Mouse (Mus musculus) heart, postnatal 0 days (tissue): ENCODE results near the gene Mrpl42. TPM values are rescaled to one million over a fixed set of nuclear protein-coding genes. Genes with fewer than 3 reads are reported as not detected.

Source experiments
- ATAC-seq: fragments of 200-750 bp; cut with Nextera tagmentation; 2 replicates; pipeline ENCODE4 v1.8.0; 2017; ENCODE audit warnings: low read depth, moderate number of reproducible peaks, moderate library complexity; ENCODE audit not compliant: insufficient read depth
- DNase-seq: peaks from one replicate; pipeline ENCODE4 v3.0.0-alpha.2; 2016; ENCODE audit warnings: low spot score
- H3K27ac ChIP-seq: fragments of 300-500 bp; sonication (generic); 2 replicates; pipeline ENCODE4 v1.5.1; 2014; ENCODE audit warnings: low read depth, mild to moderate bottlenecking
- H3K27me3 ChIP-seq: fragments of 300-500 bp; sonication (generic); 2 replicates; pipeline ENCODE4 v1.6.1; 2014; ENCODE audit warnings: low read length, mixed read lengths; ENCODE audit not compliant: control insufficient read depth, insufficient read depth
- H3K36me3 ChIP-seq: fragments of 300-500 bp; sonication (generic); replicated peaks from 2 replicates; pipeline ENCODE4 v1.6.1; 2014; ENCODE audit warnings: low read length, mixed read lengths; ENCODE audit not compliant: control insufficient read depth, insufficient read depth
- H3K4me1 ChIP-seq: fragments of 300-500 bp; sonication (generic); 2 replicates; pipeline ENCODE4 v1.6.1; 2014; ENCODE audit warnings: antibody characterized with exemption; ENCODE audit not compliant: control insufficient read depth, insufficient read depth
- H3K4me2 ChIP-seq: fragments of 300-500 bp; sonication (generic); 2 replicates; pipeline ENCODE4 v1.6.1; 2014; ENCODE audit warnings: low read depth, mild to moderate bottlenecking, low read length, moderate library complexity
- H3K4me3 ChIP-seq: fragments of 300-500 bp; sonication (generic); 2 replicates; pipeline ENCODE4 v1.5.1; 2014; ENCODE audit warnings: low read depth, low read length
- H3K9ac ChIP-seq: fragments of 300-500 bp; sonication (generic); replicated peaks from 2 replicates; pipeline ENCODE4 v1.6.1; 2014; ENCODE audit warnings: low read depth, low read length, mixed read lengths
- H3K9me3 ChIP-seq: fragments of 300-500 bp; sonication (generic); replicated peaks from 2 replicates; pipeline ENCODE4 v1.6.1; 2016; ENCODE audit warnings: low read length; ENCODE audit not compliant: control insufficient read depth
- CTCF ChIP-seq: IDR thresholded peaks from 2 replicates; pipeline ENCODE4 v1.5.1; 2016; ENCODE audit warnings: antibody characterized with exemption, control low read depth, low read depth
- EP300 ChIP-seq: IDR thresholded peaks from 2 replicates; pipeline ENCODE4 v1.6.1; 2016; ENCODE audit warnings: antibody characterized with exemption, low read depth
- WGBS: fragments of 180-500 bp; shearing (Covaris S2); extraction: QIAGEN DNeasy Blood & Tissue Kit; methylation state at CpG from one replicate; pipeline ENCODE4 v1.1.7; 2014; 5-methylcytosine and 5-hydroxymethylcytosine counted together
- polyA plus RNA-seq: library from polyadenylated mRNA; unstranded; fragments of >200 nt; fragmentation: Nextera tagmentation; extraction: Ambion mirVana; gene quantifications from 2 replicates; pipeline ENCODE4 v1.2.1, GENCODE M21; 2015
- total RNA-seq: library from RNA; depleted of rRNA; stranded (reverse); fragments of >200 nt; gene quantifications from 2 replicates; pipeline ENCODE4 v1.2.3, GENCODE M21; 2014; ENCODE audit warnings: low replicate concordance; rRNA removed

The Mrpl42 gene
- total and polyA plus RNA-seq, 2 experiments from 2014 or later, result 645 to 928 TPM

GRCm38 (mm10) chr10:95445104-95446056 is 56.4 kb downstream of the Mrpl42 start:
- no peaks in the 10 kb centered on the region for H3K9me3 ChIP-seq
- no peak overlapping the region for H3K27ac ChIP-seq

DNA sequence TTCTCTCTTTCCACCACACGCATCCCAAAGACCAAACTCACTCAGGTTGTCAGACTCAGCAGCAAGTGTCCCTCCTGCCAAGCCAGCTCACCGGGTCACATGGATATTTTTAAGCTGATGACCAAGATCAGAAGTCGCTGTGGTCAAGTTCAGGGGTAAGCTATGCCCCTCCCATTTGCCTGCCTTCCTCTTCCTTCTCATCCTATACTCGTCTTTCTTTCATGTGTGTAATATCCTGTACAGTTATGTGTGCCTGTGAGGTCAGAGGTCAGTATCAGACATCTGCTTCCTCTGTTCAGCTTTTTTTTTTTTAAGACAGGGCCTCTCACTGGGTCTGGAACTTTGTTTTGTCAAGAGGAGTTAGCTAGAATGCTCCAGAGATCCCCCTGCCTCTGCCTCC is 59.4 kb downstream of the Mrpl42 start:
- no peak overlapping the region for H3K27ac ChIP-seq
- no peak overlapping the region for H3K9ac ChIP-seq
- DNase-seq (no peak), ATAC-seq (no peak)
- no peaks in the 10 kb centered on the region for H3K9me3 ChIP-seq
- WGBS, result 61% methylated on average over 4 of the region's 4 CpGs
- no peak for TF ChIP-seq EP300
- TF ChIP-seq CTCF, result no peak
- H3K4me1 ChIP-seq, result no peaks in the 10 kb centered on the region
- no peak overlapping the region for H3K4me3 ChIP-seq
- no peaks in the 10 kb centered on the region for H3K36me3 ChIP-seq
- H3K4me2 ChIP-seq, result no peak overlapping the region
- H3K27me3 ChIP-seq, result no peaks in the 10 kb centered on the region

More at GRCm38 (mm10) chr10:95445104-95446056, 56.4 kb downstream of the Mrpl42 start:
- ATAC-seq, result no peak
- Histone ChIP-seq H3K9ac (no peak overlapping the region), H3K4me3 (no peak overlapping the region), H3K27me3 (no peaks in the 10 kb centered on the region), H3K4me2 (no peak overlapping the region), H3K36me3 (no peaks in the 10 kb centered on the region), H3K4me1 (no peaks in the 10 kb centered on the region)
- WGBS, result 67% methylated on average over 18 of the region's 18 CpGs
- TF ChIP-seq EP300 (no peak), CTCF (no peak)
- DNase-seq, result no peak

DNA sequence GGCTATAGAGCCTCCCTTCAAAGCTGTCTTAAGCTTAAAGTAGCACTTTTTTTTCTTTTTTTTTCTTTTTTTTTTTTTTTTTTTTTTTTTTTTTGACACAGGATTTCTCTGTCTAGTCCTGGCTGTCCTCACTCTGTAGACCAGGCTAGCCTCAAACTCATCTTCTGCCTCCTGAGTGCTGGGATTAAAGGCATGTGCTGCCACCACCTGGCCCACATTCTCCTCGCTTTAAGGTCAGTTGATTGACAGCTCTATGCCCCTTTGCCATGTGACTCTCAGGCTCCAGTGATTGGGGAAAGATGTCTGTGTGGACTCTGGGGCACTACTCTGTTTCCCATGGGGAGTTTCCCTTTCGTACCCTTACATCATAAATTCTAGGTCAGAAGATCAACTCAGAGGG is 61.2 kb downstream of the Mrpl42 start:
- H3K36me3 ChIP-seq, result no peaks in the 10 kb centered on the region
- ATAC-seq, result no peak
- H3K4me3 ChIP-seq, result no peak overlapping the region
- H3K9ac ChIP-seq, result no peak overlapping the region
- H3K4me2 ChIP-seq, result no peak overlapping the region
- WGBS, result 60% methylated on average over 2 of the region's 2 CpGs
- H3K9me3 ChIP-seq, result no peaks in the 10 kb centered on the region
- DNase-seq, result no peak
- no peaks in the 10 kb centered on the region for H3K4me1 ChIP-seq
- H3K27me3 ChIP-seq, result no peaks in the 10 kb centered on the region
- TF ChIP-seq EP300 (no peak), CTCF (no peak)
- H3K27ac ChIP-seq, result no peak overlapping the region

- no peak for ATAC-seq
- H3K36me3 ChIP-seq, result no peaks in the 10 kb centered on the region
- H3K4me2 ChIP-seq, result no peak overlapping the region
- H3K4me1 ChIP-seq, result no peaks in the 10 kb centered on the region
- H3K27ac ChIP-seq, result no peak overlapping the region
- 77% methylated on average over 10 of the region's 10 CpGs for WGBS
- TF ChIP-seq CTCF (no peak), EP300 (no peak)
- H3K9me3 ChIP-seq, result no peaks in the 10 kb centered on the region
- no peak overlapping the region for H3K4me3 ChIP-seq
- no peak for DNase-seq
- no peak overlapping the region for H3K9ac ChIP-seq
- H3K27me3 ChIP-seq, result no peaks in the 10 kb centered on the region
Observed at GRCm38 (mm10) chr10:95439718-95440339, 61.9 kb downstream of the Mrpl42 start.

DNA sequence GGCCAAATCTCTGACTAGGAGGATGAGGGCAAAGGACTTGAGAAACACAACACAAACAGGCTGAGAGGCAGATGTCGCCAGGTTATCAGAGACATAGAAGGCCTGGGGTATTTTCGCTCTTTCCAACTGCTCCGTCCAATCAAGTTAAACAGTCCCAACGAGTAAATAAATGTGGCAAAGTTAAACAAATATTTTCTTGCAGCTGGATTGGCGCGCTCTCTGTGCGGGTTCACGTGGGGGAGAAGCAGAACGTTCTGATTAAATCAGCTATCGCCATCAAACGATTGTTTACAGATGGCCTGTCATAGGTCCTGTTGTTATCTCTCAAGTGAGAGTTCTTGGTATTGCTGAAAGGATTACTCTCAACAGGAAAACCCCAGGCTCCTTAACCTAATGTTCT is 62.8 kb downstream of the Mrpl42 start:
- no peaks in the 10 kb centered on the region for H3K9me3 ChIP-seq
- no peaks in the 10 kb centered on the region for H3K36me3 ChIP-seq
- WGBS, result 17% methylated on average over 11 of the region's 11 CpGs
- TF ChIP-seq EP300, result no peak
- no peak for TF ChIP-seq CTCF
- no peak overlapping the region for H3K9ac ChIP-seq
- ATAC-seq (no peak), DNase-seq (no peak)
- no peaks in the 10 kb centered on the region for H3K4me1 ChIP-seq
- no peak overlapping the region for H3K4me2 ChIP-seq
- no peak overlapping the region for H3K4me3 ChIP-seq
- no peak overlapping the region for H3K27ac ChIP-seq
- no peaks in the 10 kb centered on the region for H3K27me3 ChIP-seq

Other genes with a start within 250 kb of the Mrpl42 start
- gene Cradd, start 177.8 kb downstream of the Mrpl42 start, total RNA-seq, result 20.1 and 21.1 TPM in 2 replicates
- gene Cradd, start 177.8 kb downstream of the Mrpl42 start, polyA plus RNA-seq, result 11.6 and 12.2 TPM in 2 replicates
- 71.2 and 103 TPM in 2 replicates for gene Socs2, start 84.8 kb downstream of the Mrpl42 start, total RNA-seq
- gene Socs2, start 84.8 kb downstream of the Mrpl42 start, polyA plus RNA-seq, result 131 and 137 TPM in 2 replicates
- gene Ube2n, start 13.2 kb upstream of the Mrpl42 start, total RNA-seq, result 158 and 242 TPM in 2 replicates
- 188 and 190 TPM in 2 replicates for gene Ube2n, start 13.2 kb upstream of the Mrpl42 start, polyA plus RNA-seq
- 72.2 and 74.5 TPM in 2 replicates for gene Nudt4, start 62.2 kb upstream of the Mrpl42 start, total RNA-seq
- 70.0 and 81.3 TPM in 2 replicates for gene Nudt4, start 62.2 kb upstream of the Mrpl42 start, polyA plus RNA-seq
- not detected in 2 replicates for gene Anapc15-ps, start 171.5 kb upstream of the Mrpl42 start, total RNA-seq
- not detected in 2 replicates for gene Anapc15-ps, start 171.5 kb upstream of the Mrpl42 start, polyA plus RNA-seq